Mouse (Mus musculus): ENCODE measurements around the gene Cdc42bpg. TPM values are rescaled to one million over a fixed set of nuclear protein-coding genes. Genes with fewer than 3 reads are reported as not detected.

The Cdc42bpg gene
- total RNA-seq (2021), result 1 to 10 TPM; 3.9 to 4.6 TPM

- peak in 1 of 2 experiments; percentile 37 for DNase-seq (ENCODE audit: extremely low spot score in 1 of 2, low spot score in 1 of 2)
Observed at GRCm38 (mm10) chr19:6306137-6306551, at the start of gene Cdc42bpg. Cdc42bpg (plus strand) TSS chr19:6306456.

GRCm38 (mm10) chr19:6260428-6260827 lies 45.8 kb upstream of the Cdc42bpg start:
- no peak for DNase-seq (ENCODE audit: extremely low spot score in 1 of 2, low spot score in 1 of 2)

GRCm38 (mm10) chr19:6260946-6261345 lies 45.3 kb upstream of the Cdc42bpg start:
- DNase-seq (ENCODE audit: extremely low spot score in 1 of 2, low spot score in 1 of 2), result no peak

- DNase-seq (ENCODE audit: extremely low spot score in 1 of 2, low spot score in 1 of 2), result no peak
Observed at GRCm38 (mm10) chr19:6261379-6261778, 44.9 kb upstream of the Cdc42bpg start.

- DNase-seq (ENCODE audit: extremely low spot score in 1 of 2, low spot score in 1 of 2), result peak; percentile 68 to 79
Observed at GRCm38 (mm10) chr19:6262222-6262621, 44.0 kb upstream of the Cdc42bpg start.

GRCm38 (mm10) chr19:6262839-6263433 lies 43.3 kb upstream of the Cdc42bpg start:
- DNase-seq (ENCODE audit: extremely low spot score in 1 of 2, low spot score in 1 of 2), result no peak

- no peak for DNase-seq (ENCODE audit: extremely low spot score in 1 of 2, low spot score in 1 of 2)
Observed at GRCm38 (mm10) chr19:6264200-6264599, 42.1 kb upstream of the Cdc42bpg start.

- no peak for DNase-seq (ENCODE audit: extremely low spot score in 1 of 2, low spot score in 1 of 2)
Observed at GRCm38 (mm10) chr19:6264945-6265344, 41.3 kb upstream of the Cdc42bpg start.

GRCm38 (mm10) chr19:6265727-6266182 lies 40.5 kb upstream of the Cdc42bpg start:
- no peak for DNase-seq (ENCODE audit: extremely low spot score in 1 of 2, low spot score in 1 of 2)

- no peak for DNase-seq (ENCODE audit: extremely low spot score in 1 of 2, low spot score in 1 of 2)
Observed at GRCm38 (mm10) chr19:6267306-6268169, 38.7 kb upstream of the Cdc42bpg start.

GRCm38 (mm10) chr19:6268170-6268528 lies 38.1 kb upstream of the Cdc42bpg start:
- peak; percentile 78 to 95 for DNase-seq (ENCODE audit: extremely low spot score in 1 of 2, low spot score in 1 of 2)

GRCm38 (mm10) chr19:6268670-6269132 lies 37.6 kb upstream of the Cdc42bpg start:
- DNase-seq (ENCODE audit: extremely low spot score in 1 of 2, low spot score in 1 of 2), result no peak

- DNase-seq (ENCODE audit: extremely low spot score in 1 of 2, low spot score in 1 of 2), result no peak
Observed at GRCm38 (mm10) chr19:6269798-6270475, 36.3 kb upstream of the Cdc42bpg start.

- no peak for DNase-seq (ENCODE audit: extremely low spot score in 1 of 2, low spot score in 1 of 2)
Observed at GRCm38 (mm10) chr19:6270661-6271060, 35.6 kb upstream of the Cdc42bpg start.

GRCm38 (mm10) chr19:6271206-6271605 lies 35.0 kb upstream of the Cdc42bpg start:
- DNase-seq (ENCODE audit: extremely low spot score in 1 of 2, low spot score in 1 of 2), result no peak

- DNase-seq (ENCODE audit: extremely low spot score in 1 of 2, low spot score in 1 of 2), result no peak
Observed at GRCm38 (mm10) chr19:6272053-6272452, 34.2 kb upstream of the Cdc42bpg start.

- DNase-seq (ENCODE audit: extremely low spot score in 1 of 2, low spot score in 1 of 2), result no peak
Observed at GRCm38 (mm10) chr19:6272738-6273137, 33.5 kb upstream of the Cdc42bpg start.

GRCm38 (mm10) chr19:6273592-6273991 lies 32.7 kb upstream of the Cdc42bpg start:
- DNase-seq (ENCODE audit: extremely low spot score in 1 of 2, low spot score in 1 of 2), result no peak

- DNase-seq (ENCODE audit: extremely low spot score in 1 of 2, low spot score in 1 of 2), result no peak
Observed at GRCm38 (mm10) chr19:6273998-6274608, 32.2 kb upstream of the Cdc42bpg start.

GRCm38 (mm10) chr19:6275740-6276389 lies 30.4 kb upstream of the Cdc42bpg start:
- no peak for DNase-seq (ENCODE audit: extremely low spot score in 1 of 2, low spot score in 1 of 2)
